Mouse (Mus musculus) right cerebral cortex, postnatal 36 days (tissue): ENCODE data around the gene Vsnl1.
A peak's percentile ranks its signal among the peaks of the same experiment; 100 is the strongest.

Experiments
- DNase-seq, 2 experiments: peaks; one replicate each; pipeline ENCODE4 v3.0.0; 2022; ENCODE audit warnings: low spot score in 2 of 2, mixed read lengths in 1 of 2

Vsnl1 gene

GRCm38 (mm10) chr12:11384754-11385153, 51.7 kb downstream of the Vsnl1 start:
- DNase-seq, result no peak

- DNase-seq, result no peak
Observed at GRCm38 (mm10) chr12:11379396-11379795, 57.0 kb downstream of the Vsnl1 start.

- peak; percentile 43 to 75 for DNase-seq
Observed at GRCm38 (mm10) chr12:11370056-11370455, 66.4 kb downstream of the Vsnl1 start.

GRCm38 (mm10) chr12:11367099-11367765, 69.2 kb downstream of the Vsnl1 start:
- no peak for DNase-seq

- no peak for DNase-seq
Observed at GRCm38 (mm10) chr12:11364870-11365269, 71.5 kb downstream of the Vsnl1 start.

DNA sequence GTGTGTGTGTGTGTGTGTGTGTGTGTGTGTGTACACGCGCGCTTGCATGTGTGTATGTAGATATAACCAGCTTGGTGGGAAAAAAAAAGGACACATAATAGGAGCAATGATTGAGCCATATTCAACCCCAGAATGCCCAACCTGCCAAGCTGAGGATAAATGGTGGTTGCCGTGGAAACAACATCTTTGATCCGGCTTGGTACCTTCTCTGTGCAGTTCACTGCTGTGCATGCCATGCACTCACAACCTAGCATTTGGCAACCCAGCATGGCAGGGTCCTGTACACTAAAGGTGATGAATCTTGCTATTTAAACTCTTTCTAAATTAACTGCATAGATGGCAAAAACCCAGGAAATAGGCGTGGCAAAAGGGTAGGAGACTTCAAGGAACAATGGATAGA, 74.0 kb downstream of the Vsnl1 start:
- no peak for DNase-seq

GRCm38 (mm10) chr12:11350895-11351294, 85.5 kb downstream of the Vsnl1 start:
- DNase-seq, result peak; percentile 75 to 86

- peak in 1 of 2 experiments; percentile 48 for DNase-seq
Observed at GRCm38 (mm10) chr12:11349870-11350269, 86.5 kb downstream of the Vsnl1 start.

DNA sequence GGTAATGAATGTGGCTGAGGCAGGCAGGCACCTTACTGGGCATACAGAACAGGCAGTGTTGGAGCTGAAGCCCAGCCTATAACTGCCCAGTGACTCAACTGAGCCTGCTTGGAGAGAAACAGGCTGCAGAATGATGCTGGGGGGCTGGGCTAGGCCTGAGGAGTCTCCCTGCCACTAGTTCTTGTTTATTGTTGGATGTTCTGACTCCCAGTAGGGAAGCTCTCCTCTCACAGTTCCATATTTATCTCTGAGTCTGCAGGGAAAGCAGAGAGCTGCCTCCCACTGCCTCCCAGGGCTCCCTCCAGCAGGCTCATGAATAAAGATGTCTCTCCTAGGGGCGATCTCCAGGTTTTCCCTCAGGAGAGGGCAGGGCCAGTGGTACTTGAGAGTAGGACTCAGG, 88.0 kb downstream of the Vsnl1 start:
- peak; percentile 76 to 87 for DNase-seq

- DNase-seq, result no peak
Observed at GRCm38 (mm10) chr12:11345963-11346362, 90.5 kb downstream of the Vsnl1 start.

- no peak for DNase-seq
Observed at GRCm38 (mm10) chr12:11342020-11342600, 94.3 kb downstream of the Vsnl1 start.

- DNase-seq, result no peak
Observed at GRCm38 (mm10) chr12:11338251-11338650, 98.2 kb downstream of the Vsnl1 start.

GRCm38 (mm10) chr12:11336845-11337244, 99.6 kb downstream of the Vsnl1 start:
- DNase-seq, result no peak

- DNase-seq, result no peak
Observed at GRCm38 (mm10) chr12:11326483-11326882, 109.9 kb downstream of the Vsnl1 start.

DNA sequence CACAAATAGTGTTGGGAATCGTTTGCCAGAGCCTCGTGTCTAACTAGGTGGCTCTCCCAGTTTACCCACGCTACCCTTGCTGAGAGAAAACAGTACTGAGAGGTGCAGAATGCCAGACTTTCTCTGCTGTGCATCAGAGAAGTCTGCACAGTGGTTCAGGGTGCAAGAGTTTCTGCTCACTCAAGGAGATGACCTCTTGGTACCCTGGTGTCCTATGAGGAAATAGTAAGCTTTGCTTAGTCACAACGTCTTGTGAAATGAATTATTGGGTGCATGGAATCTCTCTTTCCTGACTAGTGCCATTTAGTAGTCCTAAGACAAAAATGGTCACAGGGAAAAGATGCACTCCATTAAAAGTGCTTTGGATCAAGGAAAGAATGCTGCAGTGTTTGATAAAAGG, 111.9 kb downstream of the Vsnl1 start:
- no peak for DNase-seq

DNA sequence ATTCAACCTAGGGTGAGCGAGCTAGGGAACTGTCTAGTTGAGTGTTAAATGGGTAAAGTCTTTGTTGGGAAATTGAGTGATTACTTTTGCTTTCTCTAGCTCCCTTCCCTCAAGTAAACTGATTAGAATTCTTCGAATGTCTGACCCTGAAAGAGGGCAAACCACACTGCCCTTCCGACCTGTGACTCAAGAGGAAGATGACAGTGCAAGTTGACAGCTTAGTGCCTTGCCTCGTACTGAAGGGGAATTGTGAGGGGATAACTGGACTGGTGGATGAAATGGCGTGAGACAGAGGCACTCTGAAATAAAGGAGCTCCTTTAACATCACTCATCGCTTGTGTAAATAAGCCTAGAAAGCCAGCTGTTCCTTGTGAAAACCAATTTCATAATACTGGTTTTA, 118.7 kb downstream of the Vsnl1 start:
- DNase-seq, result no peak

- DNase-seq, result no peak
Observed at GRCm38 (mm10) chr12:11313840-11314239, 122.6 kb downstream of the Vsnl1 start.

- DNase-seq, result no peak
Observed at GRCm38 (mm10) chr12:11311106-11311505, 125.3 kb downstream of the Vsnl1 start.

GRCm38 (mm10) chr12:11306753-11307645, 129.4 kb downstream of the Vsnl1 start:
- DNase-seq, result no peak

- no peak for DNase-seq
Observed at GRCm38 (mm10) chr12:11300858-11301257, 135.6 kb downstream of the Vsnl1 start.

DNA sequence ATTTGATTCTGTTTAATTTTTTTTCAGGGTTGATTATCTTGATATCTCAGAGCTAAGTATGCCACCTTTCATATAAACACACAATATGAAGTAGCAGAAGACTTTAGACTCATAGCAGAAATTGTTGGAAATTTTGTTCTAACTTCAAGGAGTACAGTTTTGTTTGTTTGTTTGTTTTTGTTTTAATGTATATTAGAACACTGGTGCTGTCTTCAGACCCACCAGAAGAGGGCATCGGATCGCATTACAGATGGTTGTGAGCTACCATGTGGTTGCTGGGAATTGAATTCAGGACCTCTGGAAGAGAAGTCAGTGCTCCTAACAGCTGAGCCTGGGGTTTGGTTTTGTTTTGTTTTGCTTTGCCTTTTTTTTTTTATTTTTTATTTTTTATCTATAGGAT, 150.0 kb downstream of the Vsnl1 start:
- DNase-seq, result no peak

- DNase-seq, result no peak
Observed at GRCm38 (mm10) chr12:11281584-11281983, 154.8 kb downstream of the Vsnl1 start.

DNA sequence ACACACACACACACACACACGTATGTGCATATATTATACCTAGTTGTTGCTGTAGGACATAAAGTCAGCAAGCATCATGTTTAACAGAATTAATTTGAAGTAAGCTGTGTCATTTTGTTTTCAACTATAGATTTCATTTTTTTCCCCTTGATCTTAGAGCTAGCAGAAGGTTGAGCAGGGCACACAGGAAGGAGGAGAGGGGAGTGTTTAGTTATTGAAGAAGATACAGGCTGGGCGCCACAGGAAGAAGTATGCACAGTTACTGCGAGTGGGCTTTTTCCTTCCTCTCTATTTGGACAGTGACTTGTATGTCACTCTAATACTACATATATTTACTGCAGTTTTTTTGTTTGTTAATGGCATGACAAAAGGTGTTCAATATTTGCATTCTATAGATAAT, 156.5 kb downstream of the Vsnl1 start:
- DNase-seq, result no peak
